Mouse (Mus musculus) 3134 (cell line): ENCODE data around the gene Rab12.
"Not testable (repeated sequence)": the region's sequence is repeated elsewhere in the genome, so short reads cannot be mapped to it uniquely, and the experiment has no call there.

Experiments used
- DNase-seq: peaks from one replicate; pipeline ENCODE4 v3.0.0-alpha.2; 2011; ENCODE audit warnings: low spot score; ENCODE audit not compliant: insufficient read length; ENCODE audit errors: extremely low read depth

The Rab12 gene

DNA sequence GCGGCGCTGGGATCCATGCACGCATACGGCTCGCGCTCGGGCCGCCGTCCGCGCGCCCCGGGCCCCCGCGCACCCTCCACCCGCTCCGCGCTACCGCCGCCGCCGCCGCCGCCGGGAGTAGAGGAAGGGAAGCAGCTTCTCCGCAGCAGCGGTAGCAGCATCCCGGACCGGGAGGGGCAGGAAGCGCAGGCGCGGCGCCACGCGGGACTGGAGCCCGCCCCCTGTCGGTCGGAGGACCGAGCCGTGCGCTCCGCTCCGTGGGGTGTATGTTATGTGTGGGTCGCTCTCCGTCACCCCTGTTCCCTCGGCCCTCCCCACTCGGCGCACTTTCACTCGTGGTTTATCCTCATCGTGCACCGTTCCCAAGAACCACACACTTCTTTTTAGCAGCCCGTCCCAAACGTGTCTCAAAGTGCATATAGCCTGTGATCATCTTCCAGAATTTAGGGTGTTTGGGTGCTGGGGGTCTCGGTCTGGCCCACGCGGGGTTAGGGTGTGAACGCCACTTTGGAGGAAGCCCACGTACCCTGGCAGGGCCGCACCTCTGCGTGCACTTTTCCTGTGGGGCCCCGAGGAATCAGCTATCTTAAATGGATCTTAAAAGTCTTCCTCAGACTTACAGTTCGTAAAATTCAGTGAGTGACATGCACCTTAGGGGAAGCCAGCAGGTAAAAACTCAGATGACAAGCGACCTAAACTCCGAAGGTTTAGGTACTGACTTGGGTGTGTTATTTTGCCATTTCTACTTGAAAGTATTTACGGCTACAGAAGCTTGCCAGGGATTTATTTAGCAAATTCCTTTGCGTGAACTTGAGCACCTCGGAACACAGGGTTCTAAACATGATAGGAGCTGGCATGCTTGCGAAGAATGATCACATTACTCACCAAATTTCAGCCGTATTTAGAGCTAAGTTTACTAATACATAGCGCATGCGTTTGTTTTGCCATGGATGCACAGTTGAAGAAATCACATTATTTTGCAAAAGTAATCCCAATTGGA lies at the start of gene Rab12:
Gene Rab12 (minus strand): TSS at position 176 of the 1,000 bp plus-strand sequence.
- DNase-seq, result peak; percentile 93

DNA sequence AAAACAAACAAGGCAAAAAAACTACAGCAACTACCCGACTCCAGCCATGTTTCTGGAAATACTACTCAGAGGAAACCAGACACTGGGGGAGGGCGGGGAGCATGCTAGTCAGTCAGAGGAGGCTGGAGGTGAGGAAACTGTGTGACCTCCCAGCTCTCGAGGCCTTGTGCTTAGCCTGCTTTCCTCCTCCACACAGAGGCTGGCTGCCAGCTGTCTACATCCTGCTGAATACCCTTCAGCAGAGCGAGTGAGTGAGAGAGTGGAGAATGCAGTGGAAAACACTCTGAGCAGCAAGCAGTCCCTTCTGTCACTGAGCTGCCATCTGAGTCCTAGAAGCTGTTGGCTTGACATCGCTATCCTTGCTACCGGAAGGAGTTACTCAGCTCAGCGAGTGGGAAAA lies 44.7 kb upstream of the Rab12 start:
- no peak for DNase-seq

- no peak for DNase-seq
Measured at GRCm38 (mm10) chr17:66563551-66563950, 44.0 kb upstream of the Rab12 start.

GRCm38 (mm10) chr17:66561380-66561779 lies 41.9 kb upstream of the Rab12 start:
- no peak for DNase-seq

DNA sequence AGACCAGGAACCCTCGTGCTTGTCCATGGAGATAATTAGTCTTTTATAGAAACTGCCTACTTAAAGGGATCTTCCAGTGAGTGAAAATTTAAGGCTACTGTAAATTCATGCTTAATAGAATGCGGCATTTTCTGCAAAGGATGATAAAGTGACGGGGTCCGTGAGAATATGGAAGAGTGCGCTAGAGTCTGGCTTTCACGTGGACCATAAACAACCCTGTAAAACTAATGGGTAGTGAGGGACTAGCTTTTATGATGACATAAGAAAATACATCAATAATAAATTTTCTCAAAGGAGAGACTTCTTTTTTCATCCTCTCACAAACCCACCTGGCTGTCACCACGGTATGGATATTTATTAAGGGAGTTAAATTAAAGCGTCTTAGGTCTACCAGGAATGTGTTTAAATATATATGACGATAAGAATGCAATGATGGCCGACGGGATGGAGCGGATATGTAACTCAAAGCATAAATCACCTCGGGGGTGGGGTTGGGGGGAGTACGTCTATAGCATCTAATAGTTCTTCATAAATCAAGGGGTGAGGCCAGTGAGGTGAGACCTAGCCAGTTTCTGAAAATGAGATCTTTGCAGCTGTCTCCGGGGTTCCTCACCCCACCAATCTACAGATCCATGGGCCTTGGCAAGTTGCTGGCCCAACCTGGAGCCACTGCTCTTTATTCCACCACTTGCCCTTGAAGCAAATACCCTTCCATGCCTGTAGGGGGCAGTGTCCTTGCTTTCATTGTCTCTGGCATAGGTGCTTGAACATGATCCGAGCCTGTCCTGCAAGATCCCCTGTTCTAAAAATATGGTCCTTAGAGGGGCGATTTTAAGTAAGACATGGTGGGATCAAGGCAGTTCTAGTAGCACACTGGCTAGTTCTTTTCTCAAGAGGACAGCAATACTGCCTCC lies 39.1 kb upstream of the Rab12 start:
- DNase-seq, result no peak

DNA sequence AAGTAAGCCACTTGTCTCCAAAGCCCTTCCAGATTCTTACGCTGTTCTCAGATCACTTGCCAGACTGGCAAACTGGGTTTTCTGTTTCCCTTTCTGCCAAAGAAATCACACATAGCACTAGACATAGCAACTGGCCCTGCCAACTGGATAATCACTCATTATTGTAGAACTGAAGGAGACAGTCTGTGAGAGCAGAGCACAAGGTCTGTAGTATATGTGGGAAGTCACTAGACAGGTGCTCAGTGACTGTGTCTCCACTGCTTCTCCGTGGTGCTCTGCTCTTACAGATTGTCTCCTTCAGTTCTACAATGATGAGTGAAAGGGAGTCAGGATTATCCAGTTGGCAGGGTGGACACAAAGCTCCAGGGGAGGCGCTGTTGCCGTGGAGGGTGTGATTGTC lies 33.2 kb upstream of the Rab12 start:
- DNase-seq, result no peak

DNA sequence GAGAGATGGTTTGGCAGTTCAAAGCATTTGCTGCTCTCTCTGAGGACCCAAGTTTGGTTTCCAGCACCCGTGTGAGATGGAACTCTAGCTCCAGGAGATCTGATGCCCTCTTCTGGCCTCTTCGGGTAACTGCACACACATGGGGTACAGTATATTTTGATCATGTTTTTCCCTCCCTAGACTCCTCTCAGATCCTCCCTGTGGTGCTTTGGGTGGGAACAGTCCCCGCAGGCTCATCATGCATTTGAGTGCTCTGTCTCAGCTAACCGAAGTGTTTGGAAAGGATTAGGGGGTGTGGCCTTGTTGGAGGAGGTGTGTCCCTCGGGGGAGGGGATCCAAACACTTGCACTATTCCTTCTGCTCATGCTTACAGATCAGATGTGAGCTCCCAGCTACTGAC lies 31.0 kb upstream of the Rab12 start:
- no peak for DNase-seq

GRCm38 (mm10) chr17:66532285-66532684 lies 12.8 kb upstream of the Rab12 start:
- DNase-seq, result no peak

GRCm38 (mm10) chr17:66523396-66523795 lies 3.9 kb upstream of the Rab12 start:
- no peak for DNase-seq

DNA sequence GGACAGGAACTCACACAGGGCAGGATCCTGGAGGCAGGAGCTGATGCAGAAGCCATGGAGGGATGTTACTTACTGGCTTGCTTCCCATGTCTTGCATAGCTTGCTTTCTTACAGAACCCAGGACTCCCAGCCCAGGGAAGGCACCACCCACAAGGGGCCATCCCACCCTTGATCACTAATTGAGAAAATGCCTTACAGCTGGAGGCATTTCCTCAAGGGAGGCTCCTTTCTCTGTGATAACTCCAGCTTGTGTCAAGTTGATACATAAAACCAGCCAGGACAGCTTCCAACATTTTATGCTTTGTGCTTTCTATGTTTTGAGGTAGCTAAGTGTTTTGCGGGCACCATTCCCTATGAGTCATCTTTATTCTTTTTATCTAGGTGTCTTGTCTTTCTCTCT lies 3.1 kb upstream of the Rab12 start:
- not testable (repeated sequence) for DNase-seq

DNA sequence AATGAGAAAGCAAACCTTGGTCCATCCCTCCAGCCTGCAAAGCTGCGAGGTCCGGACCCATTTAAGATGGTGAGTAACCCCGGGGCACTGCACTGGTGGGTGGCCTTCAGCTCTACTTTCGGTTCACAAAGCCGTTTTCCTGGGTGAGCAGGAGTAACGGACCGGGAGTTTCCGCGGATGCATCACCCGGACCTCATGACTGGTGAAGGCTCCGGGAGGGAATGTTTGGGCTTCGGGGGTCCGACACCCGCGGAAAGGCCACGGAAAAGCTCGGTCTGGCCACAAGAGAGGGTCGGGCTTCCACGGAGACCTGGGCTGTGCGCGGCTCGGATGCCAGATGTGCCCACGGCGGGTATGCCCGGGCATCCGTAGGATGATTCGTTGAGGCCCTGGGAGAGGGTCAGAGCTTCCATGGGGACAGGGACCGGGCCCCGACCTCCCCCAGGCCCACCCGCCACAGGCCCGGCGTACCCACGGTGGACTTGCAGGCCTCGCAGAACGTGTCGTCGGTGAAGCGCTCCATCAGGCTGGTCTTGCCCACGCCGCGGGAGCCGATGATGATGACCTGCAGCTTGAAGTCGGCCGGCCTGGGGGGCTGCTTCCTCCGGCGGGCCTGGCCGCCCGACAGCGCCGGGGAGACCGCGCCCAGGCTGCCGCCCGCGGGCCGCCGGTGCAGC lies 514 bp downstream of the Rab12 start:
- DNase-seq, result peak; percentile 72

DNA sequence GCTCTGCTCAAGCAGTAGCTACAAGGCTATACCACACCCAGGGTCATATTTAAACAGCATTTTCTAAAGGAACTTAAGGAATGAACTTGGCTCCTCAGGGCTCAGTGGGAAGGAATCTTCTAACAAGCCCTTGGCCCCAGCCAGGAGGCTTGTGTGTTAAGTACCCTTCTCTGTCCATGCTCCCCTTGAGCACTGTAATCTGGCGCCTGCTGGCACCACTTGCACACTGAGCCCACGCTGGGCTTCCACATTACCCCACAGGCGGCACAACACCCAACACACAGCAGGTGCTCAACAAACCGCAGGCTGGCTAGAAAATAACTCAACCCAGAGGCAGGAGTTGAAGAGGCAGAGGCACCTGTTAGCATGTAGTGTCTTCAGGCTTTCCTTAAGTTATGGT lies 2.6 kb downstream of the Rab12 start:
- no peak for DNase-seq

GRCm38 (mm10) chr17:66514288-66514995 lies 5.1 kb downstream of the Rab12 start:
- DNase-seq, result no peak

- DNase-seq, result no peak
Measured at GRCm38 (mm10) chr17:66512202-66512956, 7.2 kb downstream of the Rab12 start.

DNA sequence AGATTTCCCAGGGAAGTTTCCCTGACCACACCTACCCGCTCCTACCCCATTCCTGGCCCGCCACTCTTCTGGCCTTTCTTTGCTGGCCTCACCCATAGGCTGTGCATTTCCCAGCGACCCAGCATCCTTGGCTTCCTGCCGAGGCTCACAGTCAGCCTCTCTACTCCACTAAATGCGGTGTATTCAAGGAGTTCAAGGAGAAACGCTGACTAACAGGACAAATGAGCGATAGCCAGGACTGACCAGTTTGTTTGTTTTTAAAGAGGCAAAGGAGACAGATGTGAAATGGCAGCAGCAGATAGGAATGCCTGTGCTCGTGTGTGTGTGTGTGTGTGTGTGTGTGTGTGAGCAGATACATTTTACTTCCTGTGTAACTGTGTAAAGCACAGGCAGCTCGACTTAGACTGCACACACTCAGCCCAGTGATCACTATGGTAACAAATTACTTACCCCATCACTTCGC lies 9.3 kb downstream of the Rab12 start:
- DNase-seq, result peak; percentile 83

- peak; percentile 59 for DNase-seq
Measured at GRCm38 (mm10) chr17:66507049-66507954, 12.2 kb downstream of the Rab12 start.

- peak; percentile 54 for DNase-seq
Measured at GRCm38 (mm10) chr17:66504964-66505363, 14.6 kb downstream of the Rab12 start.

DNA sequence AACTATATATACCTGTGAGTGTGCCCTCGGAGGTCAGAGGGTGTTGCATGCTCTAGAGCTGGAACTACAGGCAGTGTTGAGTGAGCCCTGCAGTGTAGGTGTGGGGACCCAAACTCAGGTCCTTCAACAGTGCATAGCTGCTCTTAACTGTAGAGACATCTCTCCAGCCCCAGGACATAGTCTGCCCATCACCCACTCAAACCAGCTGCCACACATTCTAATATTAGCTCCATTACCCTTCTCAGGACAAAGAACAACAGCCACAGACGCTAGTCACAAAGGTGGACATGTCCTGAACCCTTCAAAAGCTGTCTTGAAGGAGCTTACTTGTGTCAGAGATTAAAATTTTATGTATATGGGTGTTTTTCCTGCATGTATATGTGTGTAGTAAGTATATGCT lies 15.3 kb downstream of the Rab12 start:
- no peak for DNase-seq
